Mouse (Mus musculus) gastrocnemius, adult 18-20 months (tissue): ENCODE measurements around the gene Ubxn6. TPM values are rescaled to one million over a fixed set of nuclear protein-coding genes. Genes with fewer than 3 reads are reported as not detected.

Experiments
- DNase-seq: peaks from one replicate; pipeline ENCODE4 v3.0.0; 2021; ENCODE audit warnings: low spot score
- total RNA-seq, 2 experiments: library from RNA; stranded (reverse); gene quantifications; 2 replicates each; pipeline ENCODE4 v1.2.3; 2021

Ubxn6 gene
- total RNA-seq, 2 experiments from 2014 or later, result 62.9 to 69.0 TPM

- DNase-seq, result no peak
Observed at GRCm38 (mm10) chr17:56057381-56058120, 17.3 kb downstream of the Ubxn6 start.

- no peak for DNase-seq
Observed at GRCm38 (mm10) chr17:56055945-56056678, 18.7 kb downstream of the Ubxn6 start.

- DNase-seq, result no peak
Observed at GRCm38 (mm10) chr17:56054938-56055337, 19.9 kb downstream of the Ubxn6 start.

- DNase-seq, result no peak
Observed at GRCm38 (mm10) chr17:56051369-56051768, 23.5 kb downstream of the Ubxn6 start.

GRCm38 (mm10) chr17:56040857-56041163, 34.0 kb downstream of the Ubxn6 start:
- no peak for DNase-seq

GRCm38 (mm10) chr17:56040030-56040856, 34.6 kb downstream of the Ubxn6 start, which contains the start of gene Chaf1a:
Chaf1a (plus strand) TSS chr17:56040439.
- DNase-seq, result peak; percentile 99

- DNase-seq, result no peak
Observed at GRCm38 (mm10) chr17:56039345-56039744, 35.5 kb downstream of the Ubxn6 start.

- DNase-seq, result no peak
Observed at GRCm38 (mm10) chr17:56038583-56039261, 36.1 kb downstream of the Ubxn6 start.

GRCm38 (mm10) chr17:56036901-56037287, 37.9 kb downstream of the Ubxn6 start:
- DNase-seq, result no peak

GRCm38 (mm10) chr17:56036176-56036900, 38.5 kb downstream of the Ubxn6 start, which contains the start of gene Sh3gl1:
Sh3gl1 (minus strand) TSS chr17:56036635.
- DNase-seq, result peak; percentile 99

GRCm38 (mm10) chr17:56035216-56035615, 39.6 kb downstream of the Ubxn6 start:
- DNase-seq, result no peak

GRCm38 (mm10) chr17:56034726-56035100, 40.1 kb downstream of the Ubxn6 start:
- no peak for DNase-seq

- peak; percentile 61 for DNase-seq
Observed at GRCm38 (mm10) chr17:56034040-56034725, 40.6 kb downstream of the Ubxn6 start.

GRCm38 (mm10) chr17:56032831-56033230, 42.0 kb downstream of the Ubxn6 start:
- no peak for DNase-seq

GRCm38 (mm10) chr17:56032127-56032733, 42.6 kb downstream of the Ubxn6 start:
- DNase-seq, result no peak

GRCm38 (mm10) chr17:56031431-56031830, 43.4 kb downstream of the Ubxn6 start:
- DNase-seq, result no peak

- DNase-seq, result no peak
Observed at GRCm38 (mm10) chr17:56030919-56031318, 43.9 kb downstream of the Ubxn6 start.

GRCm38 (mm10) chr17:56030238-56030870, 44.5 kb downstream of the Ubxn6 start:
- DNase-seq, result no peak

- DNase-seq, result peak; percentile 82
Observed at GRCm38 (mm10) chr17:56027801-56028441, 46.9 kb downstream of the Ubxn6 start.
